Mouse (Mus musculus): ENCODE data around the gene Gm21830. TPM values are rescaled to one million over a fixed set of nuclear protein-coding genes. Genes with fewer than 3 reads are reported as not detected.
"Not testable (repeated sequence)": the region's sequence is repeated elsewhere in the genome, so short reads cannot be mapped to it uniquely, and the experiment has no call there.

Gene Gm21830
- not detected in 2 replicates for polyA plus RNA-seq (2014; fragmentation: Nextera tagmentation; extraction: Ambion mirVana)

DNA sequence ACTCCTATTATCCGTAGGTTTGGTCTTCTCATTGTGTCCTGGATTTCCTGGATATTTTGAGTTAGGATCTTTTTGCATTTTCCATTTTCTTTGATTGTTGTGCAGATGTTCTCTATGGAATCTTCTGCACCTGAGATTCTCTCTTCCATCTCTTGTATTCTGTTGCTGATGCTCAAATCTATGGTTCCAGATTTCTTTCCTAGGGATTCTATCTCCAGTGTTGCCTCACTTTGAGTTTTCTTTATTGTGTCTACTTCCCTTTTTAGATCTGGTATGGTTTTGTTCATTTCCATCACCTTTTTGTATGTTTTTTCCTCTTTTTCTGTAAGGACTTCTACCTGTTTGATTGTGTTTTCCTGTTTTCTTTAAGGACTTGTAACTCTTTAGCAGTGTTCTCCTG lies at the start of gene Gm21830:
TSS of gene Gm21830 (plus strand) at position 301 of the 400 bp plus-strand sequence.
- no CpG with 5 or more reads among the region's 1 CpGs for WGBS
- DNase-seq (ENCODE audit: low spot score); H3K27me3 ChIP-seq (ENCODE audit: control insufficient read depth, insufficient read depth, low read length); H3K36me3 ChIP-seq (replicated peaks; ENCODE audit: control insufficient read depth, insufficient read depth, low read depth, low read length); H3K4me1 ChIP-seq (ENCODE audit: control insufficient read depth, insufficient read depth, low read length); H3K4me3 ChIP-seq (ENCODE audit: low read depth, low read length); H3K9me3 ChIP-seq (replicated peaks; ENCODE audit: control insufficient read depth, low read length); H3K9ac ChIP-seq (replicated peaks; ENCODE audit: low read length); ATAC-seq (replicated peaks; ENCODE audit: insufficient number of reproducible peaks, low FRiP score, low TSS enrichment, low read depth); H3K27ac ChIP-seq (replicated peaks; ENCODE audit: low read depth, low read length); H3K4me2 ChIP-seq (ENCODE audit: low read depth, low read length): not testable (repeated sequence)

DNA sequence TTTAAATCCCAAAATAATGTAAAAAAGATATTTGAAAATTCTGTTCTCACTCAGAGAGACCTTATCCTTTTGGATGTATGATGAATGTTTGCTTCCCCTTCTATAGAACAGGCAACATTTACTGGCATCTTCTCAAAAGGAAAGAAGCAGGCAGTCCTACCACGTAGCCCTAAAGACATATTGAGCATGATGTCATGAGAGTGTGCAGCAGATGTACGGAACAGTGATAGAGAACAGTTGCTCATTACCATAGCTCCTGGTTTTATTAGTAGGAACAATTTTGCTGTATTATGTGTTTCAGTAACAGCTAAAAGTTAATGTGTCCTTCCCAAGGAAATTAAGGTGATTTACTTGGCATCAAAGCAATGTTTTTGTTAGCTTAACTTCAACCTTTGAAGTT lies 49.0 kb upstream of the Gm21830 start:
- no peak for ATAC-seq (replicated peaks; ENCODE audit: insufficient number of reproducible peaks, low FRiP score, low TSS enrichment, low read depth)

GRCm38 (mm10) chr2:67378504-67378903 lies 35.0 kb upstream of the Gm21830 start:
- no peak overlapping the region for H3K27ac ChIP-seq (replicated peaks; ENCODE audit: low read depth, low read length)
- H3K4me1 ChIP-seq (ENCODE audit: control insufficient read depth, insufficient read depth, low read length), result no peaks in the 10 kb centered on the region
- H3K4me3 ChIP-seq (ENCODE audit: low read depth, low read length), result no peak overlapping the region
- no peaks in the 10 kb centered on the region for H3K27me3 ChIP-seq (ENCODE audit: control insufficient read depth, insufficient read depth, low read length)
- H3K9me3 ChIP-seq (replicated peaks; ENCODE audit: control insufficient read depth, low read length), result no peaks in the 10 kb centered on the region
- H3K9ac ChIP-seq (replicated peaks; ENCODE audit: low read length), result no peak overlapping the region
- H3K36me3 ChIP-seq (replicated peaks; ENCODE audit: control insufficient read depth, insufficient read depth, low read depth, low read length), result no peaks in the 10 kb centered on the region
- ATAC-seq (replicated peaks; ENCODE audit: insufficient number of reproducible peaks, low FRiP score, low TSS enrichment, low read depth), result no peak
- no peak for DNase-seq (ENCODE audit: low spot score)
- 63% methylated on average over 3 of the region's 3 CpGs for WGBS
- no peak overlapping the region for H3K4me2 ChIP-seq (ENCODE audit: low read depth, low read length)

More for the DNA sequence above, 49.0 kb upstream of the Gm21830 start:
- H3K9me3 ChIP-seq (replicated peaks; ENCODE audit: control insufficient read depth, low read length), result no peaks in the 10 kb centered on the region
- no peaks in the 10 kb centered on the region for H3K27me3 ChIP-seq (ENCODE audit: control insufficient read depth, insufficient read depth, low read length)
- no peak for DNase-seq (ENCODE audit: low spot score)
- WGBS, result 77% methylated on average over 2 of the region's 2 CpGs
- H3K4me1 ChIP-seq (ENCODE audit: control insufficient read depth, insufficient read depth, low read length), result no peaks in the 10 kb centered on the region
- H3K4me3 ChIP-seq (ENCODE audit: low read depth, low read length), result no peak overlapping the region
- no peak overlapping the region for H3K27ac ChIP-seq (replicated peaks; ENCODE audit: low read depth, low read length)
- H3K36me3 ChIP-seq (replicated peaks; ENCODE audit: control insufficient read depth, insufficient read depth, low read depth, low read length), result no peaks in the 10 kb centered on the region
- no peak overlapping the region for H3K4me2 ChIP-seq (ENCODE audit: low read depth, low read length)
- H3K9ac ChIP-seq (replicated peaks; ENCODE audit: low read length), result no peak overlapping the region

DNA sequence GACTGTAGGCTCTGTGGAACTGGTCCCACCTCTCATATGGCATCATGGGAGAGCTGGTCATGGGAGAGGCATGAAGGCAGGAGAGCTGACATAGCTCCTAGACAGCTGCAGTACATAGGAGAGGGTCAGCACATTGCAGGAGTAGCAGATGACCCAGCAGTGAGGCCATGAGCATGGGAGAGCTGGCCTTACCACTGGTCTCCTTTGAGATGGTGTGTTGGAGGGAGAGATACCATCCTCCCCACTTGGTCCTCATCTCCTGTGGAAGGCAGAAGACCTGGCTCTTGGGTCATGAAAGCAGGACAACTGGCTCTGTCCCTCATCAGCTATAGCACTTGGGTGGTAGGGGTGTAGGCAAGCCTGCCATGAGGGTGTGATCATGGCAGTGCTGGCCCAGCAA lies 7.3 kb downstream of the Gm21830 start:
- no peaks in the 10 kb centered on the region for H3K4me1 ChIP-seq (ENCODE audit: control insufficient read depth, insufficient read depth, low read length)
- no peak overlapping the region for H3K9ac ChIP-seq (replicated peaks; ENCODE audit: low read length)
- no peaks in the 10 kb centered on the region for H3K9me3 ChIP-seq (replicated peaks; ENCODE audit: control insufficient read depth, low read length)
- H3K36me3 ChIP-seq (replicated peaks; ENCODE audit: control insufficient read depth, insufficient read depth, low read depth, low read length), result no peaks in the 10 kb centered on the region
- ATAC-seq (replicated peaks; ENCODE audit: insufficient number of reproducible peaks, low FRiP score, low TSS enrichment, low read depth), result no peak
- DNase-seq (ENCODE audit: low spot score), result no peak
- no peak overlapping the region for H3K4me3 ChIP-seq (ENCODE audit: low read depth, low read length)
- H3K27me3 ChIP-seq (ENCODE audit: control insufficient read depth, insufficient read depth, low read length), result no peaks in the 10 kb centered on the region
- H3K4me2 ChIP-seq (ENCODE audit: low read depth, low read length), result no peak overlapping the region
- H3K27ac ChIP-seq (replicated peaks; ENCODE audit: low read depth, low read length), result no peak overlapping the region

DNA sequence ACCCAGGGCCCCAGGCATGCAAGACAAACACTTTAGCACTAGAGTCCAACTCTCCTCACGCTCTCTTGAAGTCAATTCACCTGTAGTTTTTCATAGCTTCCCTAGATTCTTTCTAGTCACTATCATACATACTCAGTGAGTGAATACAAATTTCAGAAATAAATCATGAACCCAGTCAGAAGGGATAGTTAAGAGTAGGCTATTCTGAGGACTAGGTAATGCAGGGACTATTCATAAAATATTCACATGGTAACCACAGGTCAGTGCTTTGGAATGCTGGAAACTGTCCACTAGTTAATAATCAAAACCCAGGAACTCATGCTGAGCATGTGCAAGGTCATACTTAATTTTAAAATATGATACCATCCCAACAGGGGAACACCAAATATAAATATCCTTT lies 9.3 kb downstream of the Gm21830 start:
- Histone ChIP-seq H3K4me2 (ENCODE audit: low read depth, low read length) (no peak overlapping the region), H3K36me3 (replicated peaks; ENCODE audit: control insufficient read depth, insufficient read depth, low read depth, low read length) (no peaks in the 10 kb centered on the region), H3K27me3 (ENCODE audit: control insufficient read depth, insufficient read depth, low read length) (no peaks in the 10 kb centered on the region), H3K27ac (replicated peaks; ENCODE audit: low read depth, low read length) (no peak overlapping the region), H3K9me3 (replicated peaks; ENCODE audit: control insufficient read depth, low read length) (no peaks in the 10 kb centered on the region), H3K4me1 (ENCODE audit: control insufficient read depth, insufficient read depth, low read length) (no peaks in the 10 kb centered on the region), H3K9ac (replicated peaks; ENCODE audit: low read length) (no peak overlapping the region), H3K4me3 (ENCODE audit: low read depth, low read length) (no peak overlapping the region)
- ATAC-seq (replicated peaks; ENCODE audit: insufficient number of reproducible peaks, low FRiP score, low TSS enrichment, low read depth) (no peak), DNase-seq (ENCODE audit: low spot score) (no peak)
- 86% methylated on average over 1 of the region's 1 CpGs for WGBS

DNA sequence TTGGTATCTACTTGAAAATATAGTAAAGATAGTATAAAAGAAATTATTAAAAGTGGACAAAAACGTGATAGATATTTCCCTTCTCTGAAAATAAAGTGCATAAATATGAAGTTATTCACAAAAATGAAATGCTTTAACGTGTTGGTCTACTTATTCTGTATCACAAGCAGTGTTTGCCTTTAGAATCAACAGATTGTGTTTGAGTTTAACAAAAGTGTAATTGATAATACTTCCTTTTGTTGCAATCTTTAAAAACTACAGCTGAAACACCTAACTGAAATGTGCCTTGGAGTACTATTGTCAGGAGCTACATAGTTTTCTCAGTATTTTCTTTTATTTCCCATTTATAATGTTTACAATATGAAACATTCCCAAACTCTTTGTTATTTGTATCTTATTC lies 19.6 kb downstream of the Gm21830 start, which contains the start of gene Gm26727:
TSS of gene Gm26727 (minus strand) at position 101 of the 400 bp plus-strand sequence.
- no peaks in the 10 kb centered on the region for H3K27me3 ChIP-seq (ENCODE audit: control insufficient read depth, insufficient read depth, low read length)
- WGBS, result 64% methylated on average over 2 of the region's 2 CpGs

GRCm38 (mm10) chr2:67438309-67438708 lies 24.8 kb downstream of the Gm21830 start:
- no peaks in the 10 kb centered on the region for H3K36me3 ChIP-seq (replicated peaks; ENCODE audit: control insufficient read depth, insufficient read depth, low read depth, low read length)
- no peaks in the 10 kb centered on the region for H3K4me1 ChIP-seq (ENCODE audit: control insufficient read depth, insufficient read depth, low read length)
- no peak overlapping the region for H3K9ac ChIP-seq (replicated peaks; ENCODE audit: low read length)
- no peaks in the 10 kb centered on the region for H3K9me3 ChIP-seq (replicated peaks; ENCODE audit: control insufficient read depth, low read length)
- no peak overlapping the region for H3K4me3 ChIP-seq (ENCODE audit: low read depth, low read length)
- H3K27ac ChIP-seq (replicated peaks; ENCODE audit: low read depth, low read length), result no peak overlapping the region
- no peak for ATAC-seq (replicated peaks; ENCODE audit: insufficient number of reproducible peaks, low FRiP score, low TSS enrichment, low read depth)
- no peaks in the 10 kb centered on the region for H3K27me3 ChIP-seq (ENCODE audit: control insufficient read depth, insufficient read depth, low read length)
- H3K4me2 ChIP-seq (ENCODE audit: low read depth, low read length), result no peak overlapping the region
- whole genome bisulfite sequencing, result 89% methylated on average over 8 of the region's 8 CpGs
- DNase-seq (ENCODE audit: low spot score), result no peak

More for the DNA sequence above, 19.6 kb downstream of the Gm21830 start, which contains the start of gene Gm26727:
- H3K9ac ChIP-seq (replicated peaks; ENCODE audit: low read length), result no peak within 1 kb of the TSS
- no peak within 1 kb of the TSS for H3K4me3 ChIP-seq (ENCODE audit: low read depth, low read length)
- no peak for DNase-seq (ENCODE audit: low spot score)
- no peak within 1 kb of the TSS for H3K27ac ChIP-seq (replicated peaks; ENCODE audit: low read depth, low read length)
- no peak for ATAC-seq (replicated peaks; ENCODE audit: insufficient number of reproducible peaks, low FRiP score, low TSS enrichment, low read depth)
- H3K4me1 ChIP-seq (ENCODE audit: control insufficient read depth, insufficient read depth, low read length), result no peaks in the 10 kb centered on the region
- H3K9me3 ChIP-seq (replicated peaks; ENCODE audit: control insufficient read depth, low read length), result no peaks in the 10 kb centered on the region
- no peak within 1 kb of the TSS for H3K4me2 ChIP-seq (ENCODE audit: low read depth, low read length)
- H3K36me3 ChIP-seq (replicated peaks; ENCODE audit: control insufficient read depth, insufficient read depth, low read depth, low read length), result no peaks in the 10 kb centered on the region

GRCm38 (mm10) chr2:67445780-67446179 lies 32.3 kb downstream of the Gm21830 start, which contains the start of gene Xirp2:
Xirp2 (plus strand) TSS chr2:67446002.
- Histone ChIP-seq H3K27me3 (ENCODE audit: control insufficient read depth, insufficient read depth, low read length) (no peaks in the 10 kb centered on the region), H3K9me3 (replicated peaks; ENCODE audit: control insufficient read depth, low read length) (no peaks in the 10 kb centered on the region), H3K4me1 (ENCODE audit: control insufficient read depth, insufficient read depth, low read length) (no peaks in the 10 kb centered on the region), H3K9ac (replicated peaks; ENCODE audit: low read length) (no peak within 1 kb of the TSS), H3K27ac (replicated peaks; ENCODE audit: low read depth, low read length) (no peak within 1 kb of the TSS), H3K36me3 (replicated peaks; ENCODE audit: control insufficient read depth, insufficient read depth, low read depth, low read length) (no peaks in the 10 kb centered on the region), H3K4me2 (ENCODE audit: low read depth, low read length) (no peak within 1 kb of the TSS), H3K4me3 (ENCODE audit: low read depth, low read length) (no peak within 1 kb of the TSS)
- 75% methylated on average over 3 of the region's 3 CpGs for WGBS
- ATAC-seq (replicated peaks; ENCODE audit: insufficient number of reproducible peaks, low FRiP score, low TSS enrichment, low read depth) (no peak), DNase-seq (ENCODE audit: low spot score) (no peak)

Data from embryonic facial prominence, embryonic 11.5 days (tissue).